Mouse (Mus musculus) heart, postnatal 0 days (tissue): ENCODE measurements around the gene Phf21a.

Source experiments
- CTCF ChIP-seq: IDR thresholded peaks from 2 replicates; pipeline ENCODE4 v1.5.1; 2016; ENCODE audit warnings: antibody characterized with exemption, control low read depth, low read depth
- EP300 ChIP-seq: IDR thresholded peaks from 2 replicates; pipeline ENCODE4 v1.6.1; 2016; ENCODE audit warnings: antibody characterized with exemption, low read depth

GRCm38 (mm10) chr2:92065269-92065888 is 27.5 kb upstream of the Phf21a start:
- TF ChIP-seq CTCF (no peak), EP300 (no peak)
